Mouse (Mus musculus): ENCODE results near the gene Zfp428.

Zfp428 gene

DNA sequence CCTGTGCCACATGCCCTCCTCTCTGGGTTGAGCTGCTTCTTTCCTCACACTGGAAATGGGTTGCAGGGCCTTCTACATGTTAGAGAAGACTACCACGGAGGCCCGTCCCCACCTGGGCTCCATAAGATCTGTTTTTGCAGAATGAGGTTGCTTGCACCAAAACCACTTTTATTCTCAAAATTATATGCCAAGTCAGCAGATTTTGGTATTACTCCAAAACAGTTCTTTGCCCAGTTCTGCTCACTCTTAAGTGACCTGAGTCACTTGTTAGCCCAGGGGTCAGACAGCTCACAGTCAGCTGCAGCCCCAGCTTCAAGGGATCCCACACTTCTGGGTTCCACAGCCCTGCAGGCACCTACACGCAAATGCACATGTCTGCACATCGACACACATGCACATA lies 54.6 kb downstream of the Zfp428 start:
- DNase-seq, result no peak

DNA sequence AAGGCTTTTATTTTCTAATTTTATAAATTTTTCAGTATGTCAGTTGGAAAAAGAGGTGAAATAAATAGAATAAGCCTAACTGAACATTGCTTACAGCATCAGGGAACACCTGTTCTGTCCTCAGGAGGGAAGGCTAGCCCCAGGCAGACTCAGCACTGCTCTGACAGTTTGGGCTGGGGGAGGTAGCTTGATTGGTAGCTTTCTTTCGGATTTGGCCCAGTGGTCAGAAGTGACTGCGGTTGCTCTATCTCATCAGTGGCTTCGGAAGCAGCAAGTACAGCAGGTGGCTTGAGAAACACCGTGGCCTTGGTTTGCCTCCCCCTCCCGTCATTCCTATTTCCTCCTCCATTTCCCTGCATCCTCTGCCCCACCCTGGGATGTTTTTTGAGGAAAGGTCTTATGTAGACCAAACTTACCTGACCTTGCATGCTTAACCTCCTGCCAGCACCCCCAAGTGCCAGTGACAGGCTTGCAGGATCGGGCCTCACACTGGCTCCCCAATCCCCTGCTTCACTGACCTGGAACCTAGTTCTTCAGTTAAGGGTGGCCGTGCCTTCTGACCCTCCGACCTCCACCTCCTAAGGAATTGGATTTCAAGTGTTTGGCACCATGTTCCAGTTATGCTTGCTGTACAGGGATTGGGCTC lies 56.5 kb downstream of the Zfp428 start:
- DNase-seq, result no peak

DNA sequence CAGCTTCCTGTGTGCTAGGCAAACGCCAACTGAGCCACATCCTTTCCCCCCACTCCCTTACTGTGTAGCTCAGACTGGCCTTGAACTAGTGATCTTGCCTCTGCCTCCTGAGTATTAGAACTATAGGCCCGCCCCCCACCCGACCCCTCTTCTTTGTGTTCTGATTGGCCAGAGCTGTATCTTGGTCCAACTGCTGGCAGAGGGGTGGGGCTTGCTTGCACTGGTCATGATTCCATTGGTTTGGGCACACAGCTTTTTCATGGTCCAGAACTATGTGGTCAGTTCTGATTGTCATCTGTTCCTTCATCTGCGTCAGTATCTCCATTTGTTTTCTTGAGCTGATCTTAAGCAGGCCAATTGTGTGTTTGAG lies 57.0 kb downstream of the Zfp428 start:
- DNase-seq, result no peak

- peak; percentile 87 to 89 for DNase-seq
Observed at GRCm38 (mm10) chr7:24564607-24565265, 57.9 kb downstream of the Zfp428 start.
